Mouse (Mus musculus): ENCODE results near the gene Ppp1r27.
"Not testable (repeated sequence)": the region's sequence is repeated elsewhere in the genome, so short reads cannot be mapped to it uniquely, and the experiment has no call there.

The Ppp1r27 gene

DNA sequence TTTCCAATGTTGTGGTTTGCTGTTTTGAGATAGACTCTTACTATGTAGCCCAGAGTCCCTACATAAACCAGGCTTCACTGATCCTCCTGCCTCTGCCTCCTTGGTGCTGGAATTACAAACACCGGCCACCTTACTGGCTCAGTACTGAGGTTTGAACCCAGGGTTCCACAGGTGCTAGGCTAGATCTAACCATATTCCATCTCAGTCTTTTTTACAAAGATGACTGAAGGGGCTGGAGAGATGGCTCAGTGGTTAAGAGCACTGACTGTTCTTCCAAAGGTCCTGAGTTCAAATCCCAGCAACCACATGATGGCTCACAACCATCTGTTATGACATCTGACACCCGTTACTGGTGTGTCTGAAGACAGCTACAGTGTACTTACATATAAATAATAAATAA lies 36.7 kb downstream of the Ppp1r27 start:
- in situ Hi-C loops (cut with MboI, MseI), result not testable (repeated sequence)

DNA sequence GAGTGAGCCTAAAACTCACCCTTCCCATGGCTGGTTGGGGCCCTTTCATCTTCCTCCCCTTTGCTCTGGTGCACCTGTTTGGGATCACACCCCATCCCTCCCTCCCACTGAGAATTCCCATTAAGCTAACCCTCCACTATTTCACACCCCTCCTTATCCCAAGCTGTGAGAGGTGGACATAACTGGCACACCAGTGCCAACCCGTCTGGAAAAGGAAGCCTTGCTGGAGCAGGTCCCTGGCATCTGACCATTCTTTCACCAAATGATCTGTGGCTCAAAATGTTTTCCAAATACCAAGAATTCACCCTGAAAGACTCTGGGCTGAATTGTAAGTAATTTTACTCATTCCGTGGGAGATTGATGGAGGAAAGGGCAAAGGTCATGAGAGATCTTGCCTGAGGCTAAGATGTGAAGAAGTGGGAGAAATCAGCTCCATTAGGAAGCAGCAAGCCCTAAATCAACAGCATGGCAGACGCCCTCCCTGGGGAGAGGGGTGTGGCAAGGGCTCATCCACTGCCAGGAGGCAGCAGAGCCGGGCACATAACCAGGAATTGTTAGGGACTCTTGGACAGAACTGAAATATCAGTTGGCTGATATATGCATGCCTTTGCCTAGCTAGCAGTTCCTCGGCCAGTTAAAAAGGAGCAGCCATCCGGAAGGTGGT lies 38.0 kb downstream of the Ppp1r27 start:
- in situ Hi-C loops (cut with MboI, MseI), result no loop called here

DNA sequence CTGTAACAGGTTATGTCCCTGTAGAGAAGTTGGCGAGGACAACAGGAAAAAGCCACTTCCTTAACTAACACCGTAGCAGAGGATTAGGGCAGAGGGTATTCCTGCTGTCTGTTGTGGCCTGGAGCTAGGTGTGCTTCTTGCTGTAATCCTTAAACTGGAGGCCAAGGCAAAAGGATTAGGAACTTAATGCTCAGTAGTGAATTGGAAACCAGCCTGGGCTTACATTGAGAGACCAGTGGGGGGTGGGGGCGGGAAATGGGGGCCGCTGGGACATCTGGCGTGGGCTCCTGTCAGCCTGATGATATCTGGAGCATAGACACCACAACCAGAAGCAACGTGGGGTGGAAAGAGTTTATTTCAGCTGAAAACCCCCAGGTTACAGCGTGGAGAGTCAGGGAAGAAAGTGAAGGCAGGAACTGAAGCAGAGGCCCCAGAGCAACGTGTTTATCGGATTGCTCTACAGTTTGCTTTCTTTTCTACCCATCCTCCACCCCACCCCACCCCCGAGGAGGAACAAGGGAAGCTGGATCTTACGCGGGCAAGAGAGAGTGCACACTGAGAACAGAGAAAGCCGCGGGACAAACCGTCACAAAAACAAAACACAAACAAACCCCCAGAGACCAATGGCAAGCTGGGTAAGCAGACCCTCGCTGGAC lies 40.4 kb downstream of the Ppp1r27 start:
- in situ Hi-C loops (cut with MboI, MseI), result no loop called here

DNA sequence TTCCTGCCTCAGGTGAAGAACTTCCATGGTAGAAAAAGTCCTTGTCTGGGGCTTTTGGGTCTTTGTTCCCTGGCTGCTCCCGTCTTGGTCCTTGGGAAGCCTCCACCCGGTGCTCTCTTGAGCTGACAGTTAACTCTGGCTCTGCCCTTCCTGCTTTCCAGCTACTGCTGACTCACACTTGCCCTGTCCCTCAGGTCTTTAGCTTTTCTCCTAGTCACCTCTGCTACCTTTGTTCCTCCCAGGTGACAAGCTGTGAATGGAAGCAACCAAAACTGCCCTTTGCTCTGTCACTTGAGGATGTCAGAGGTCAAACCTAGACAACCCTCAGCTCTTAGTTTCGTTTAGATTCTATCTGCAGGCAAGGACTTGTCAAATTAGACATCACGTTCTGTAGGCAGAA lies 41.0 kb downstream of the Ppp1r27 start:
- in situ Hi-C loops (cut with MboI, MseI), result no loop called here

DNA sequence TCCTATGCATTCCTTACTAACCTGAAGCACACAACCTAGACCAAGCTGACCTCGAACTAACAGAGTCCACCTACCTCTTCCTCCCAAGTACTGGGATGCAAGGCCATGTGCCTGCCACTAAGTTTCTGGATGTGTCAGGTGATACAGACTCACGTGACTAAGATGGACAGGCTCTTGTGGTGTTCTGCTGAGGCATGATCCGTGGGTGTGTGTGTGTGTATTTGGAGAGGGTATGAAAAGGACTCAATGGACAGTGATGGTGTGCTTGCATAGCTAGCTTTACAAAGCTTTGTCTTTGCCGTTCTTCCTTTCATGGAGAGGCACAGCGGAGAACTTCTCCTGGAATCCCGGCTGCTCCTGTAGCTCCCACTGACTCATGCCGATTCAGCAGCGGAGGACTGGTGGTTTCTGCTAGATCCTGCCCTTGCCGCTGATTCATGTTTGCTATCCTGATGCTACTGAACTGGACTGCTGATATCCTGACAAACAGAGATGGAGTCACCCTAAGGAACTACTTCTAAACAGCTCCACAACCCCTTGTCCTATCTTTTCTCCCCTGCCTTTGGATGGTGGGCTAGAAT lies 42.6 kb downstream of the Ppp1r27 start:
- in situ Hi-C loops (cut with MboI, MseI), result no loop called here

DNA sequence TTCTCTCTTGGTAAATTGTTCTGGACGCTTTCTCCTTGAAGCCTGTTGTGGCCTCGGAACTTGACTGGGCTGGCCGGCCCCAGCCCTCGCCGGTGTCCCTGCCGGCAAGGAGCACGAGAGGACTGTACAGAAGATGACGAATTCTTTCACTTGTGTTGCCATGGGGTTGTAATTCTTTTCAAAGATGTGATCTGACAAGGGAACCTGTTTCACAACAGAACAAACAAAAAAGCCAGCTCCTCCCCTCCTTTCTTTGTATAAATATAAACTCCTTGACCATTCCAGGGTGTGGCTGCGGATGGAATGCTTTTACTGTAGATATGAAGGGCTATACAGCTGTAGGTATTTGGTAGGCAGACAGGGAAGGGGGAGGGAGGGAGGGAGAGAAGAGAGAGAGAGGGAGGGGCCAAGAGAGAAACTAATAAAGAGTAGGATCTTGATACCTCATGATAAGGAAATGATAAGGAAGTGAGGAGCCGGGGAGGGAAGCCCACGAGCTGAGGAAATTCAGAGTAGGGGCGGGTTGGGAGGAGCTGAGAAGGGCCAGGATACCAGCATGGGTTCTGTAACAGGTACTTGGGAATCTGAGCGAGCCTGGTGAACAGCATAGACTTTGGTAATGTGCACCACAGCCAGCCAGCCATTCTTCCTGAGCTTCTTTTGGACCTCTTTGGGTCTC lies 43.2 kb downstream of the Ppp1r27 start:
- in situ Hi-C loops (cut with MboI, MseI), result no loop called here

DNA sequence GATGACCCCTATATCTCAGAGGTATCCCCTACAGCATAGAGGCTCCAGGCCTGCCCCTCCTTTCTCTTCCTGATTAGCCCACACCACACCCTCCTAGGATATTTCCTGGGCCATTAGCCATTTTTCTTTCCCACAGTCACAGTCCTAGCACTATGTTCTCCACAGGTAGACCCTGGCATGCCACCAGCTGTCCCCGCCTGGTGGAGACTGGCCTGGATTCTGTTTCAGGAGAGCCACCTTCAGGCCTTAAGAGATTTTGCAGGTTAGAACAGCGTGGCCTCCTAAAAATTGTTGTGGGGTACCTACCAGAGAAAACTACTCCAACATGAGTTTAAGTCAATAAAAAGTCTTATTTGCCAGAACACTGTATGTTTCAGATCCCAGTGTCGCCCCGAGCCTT lies 44.0 kb downstream of the Ppp1r27 start:
- in situ Hi-C loops (cut with MboI, MseI), result no loop called here

DNA sequence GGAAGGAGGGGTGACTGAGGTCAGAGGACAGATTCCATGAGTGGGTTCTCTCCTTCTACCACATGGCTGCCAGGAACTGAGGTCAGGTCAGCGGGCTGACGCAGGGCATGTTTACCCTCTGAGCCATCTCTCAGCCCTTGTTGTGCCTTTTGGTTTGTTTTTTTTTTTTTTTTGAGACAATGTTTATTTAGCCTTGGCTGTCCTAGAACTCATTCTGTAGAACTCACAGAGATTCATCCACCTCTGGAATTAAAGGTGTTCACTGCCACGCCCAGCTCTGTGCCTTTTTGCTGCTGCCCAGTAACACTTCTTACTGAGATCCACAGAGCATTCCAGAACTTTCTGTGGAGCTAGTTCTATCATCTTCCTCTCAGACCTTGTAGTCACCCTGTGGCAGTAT lies 45.3 kb downstream of the Ppp1r27 start:
- in situ Hi-C loops (cut with MboI, MseI), result no loop called here

DNA sequence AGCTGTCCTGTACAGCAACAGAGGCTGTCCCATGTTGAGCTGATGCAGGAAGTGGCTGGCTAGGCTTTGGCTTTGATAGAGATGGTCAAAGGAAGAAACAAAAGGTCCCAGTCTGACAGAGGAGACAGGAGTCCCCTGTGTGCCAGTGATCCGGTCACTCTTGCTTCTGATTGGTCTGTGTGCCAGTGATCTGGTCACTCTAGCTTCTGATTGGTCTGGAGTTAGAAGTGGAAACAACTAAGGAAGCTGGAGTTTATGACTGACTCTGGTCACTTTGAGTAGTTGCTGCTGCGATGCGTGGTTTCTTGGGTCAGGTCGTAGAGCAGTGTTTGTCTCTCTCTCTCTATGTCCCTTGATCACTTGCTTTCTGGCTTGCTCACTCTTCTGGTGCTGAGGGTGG lies 49.2 kb downstream of the Ppp1r27 start:
- in situ Hi-C loops (cut with MboI, MseI), result no loop called here

DNA sequence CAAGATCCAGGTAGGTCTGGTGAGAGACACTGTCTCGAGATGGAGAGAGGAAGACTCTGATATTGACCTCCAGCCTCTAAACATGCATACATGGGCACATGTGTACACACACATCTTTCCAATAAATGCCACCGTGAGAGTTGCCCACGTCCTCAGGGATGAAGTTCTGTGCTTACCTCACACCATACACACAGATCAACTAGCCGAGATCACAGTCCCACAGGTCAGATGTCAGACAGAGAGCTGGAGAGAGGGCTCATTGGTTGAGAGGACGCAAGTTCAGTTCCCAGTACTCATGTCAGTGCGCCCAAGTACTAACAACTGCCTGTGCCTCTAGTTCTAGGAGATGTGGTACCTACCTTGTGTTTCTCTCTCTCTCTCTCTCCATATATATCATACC lies 49.9 kb downstream of the Ppp1r27 start:
- in situ Hi-C loops (cut with MboI, MseI), result no loop called here

DNA sequence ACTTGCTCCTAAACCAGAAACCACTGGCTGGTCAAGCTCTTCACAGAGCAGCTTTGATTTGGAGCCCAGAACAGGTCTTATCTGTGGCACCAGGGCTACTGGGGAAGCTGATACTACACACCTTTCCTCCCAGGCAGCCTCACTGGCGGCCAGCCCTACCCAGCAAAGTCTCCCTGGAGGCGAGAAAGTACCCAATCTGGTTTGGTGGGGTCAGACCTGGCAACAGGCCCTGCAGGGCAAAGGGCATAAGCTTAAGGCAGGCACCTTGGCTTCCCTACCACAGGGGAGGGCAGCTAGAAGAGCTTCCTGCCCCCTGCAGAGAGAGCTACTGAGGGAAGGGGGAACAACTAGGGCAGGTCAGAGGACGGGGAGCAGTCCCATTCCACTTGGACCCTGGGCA lies 50.6 kb downstream of the Ppp1r27 start:
- in situ Hi-C loops (cut with MboI, MseI), result no loop called here
